Mouse (Mus musculus) megakaryocyte progenitor cell, adult 5-6 weeks (primary cell): Measurements from ENCODE around the gene Snd1. TPM values are rescaled to one million over a fixed set of nuclear protein-coding genes. Genes with fewer than 3 reads are reported as not detected.

Experiments
- ATAC-seq: replicated peaks from 2 replicates; pipeline ENCODE4 v1.8.0; 2016; ENCODE audit warnings: mild to moderate bottlenecking, moderate TSS enrichment, inconsistent platforms; ENCODE audit not compliant: poor library complexity
- total RNA-seq, 2 experiments: library from RNA; stranded (forward) in 1 of 2; stranded (reverse) in 1 of 2; fragments of 157-497, 149-512 nt in 1 of 2; fragments of 200-1000 nt in 1 of 2; gene quantifications; 2 replicates each; pipeline versions ENCODE4 v1.2.3 to v1.2.4; 2015 to 2017

Gene Snd1
- total RNA-seq, 2 experiments from 2014 or later: 85.0 to 177 TPM

- ATAC-seq: no peak
Observed at GRCm38 (mm10) chr6:28687776-28688175, 212.8 kb downstream of the Snd1 start.

GRCm38 (mm10) chr6:28692659-28693058, 217.7 kb downstream of the Snd1 start:
- ATAC-seq: no peak

GRCm38 (mm10) chr6:28697214-28697613, 222.3 kb downstream of the Snd1 start:
- ATAC-seq: no peak

- 0 out of 2 replicates have a peak, but pooled peaks have one; percentile 13 for ATAC-seq
Observed at GRCm38 (mm10) chr6:28704612-28705011, 229.7 kb downstream of the Snd1 start.

- peak; percentile 71 for ATAC-seq
Observed at GRCm38 (mm10) chr6:28705384-28706107, 230.6 kb downstream of the Snd1 start.

GRCm38 (mm10) chr6:28706108-28706975, 231.4 kb downstream of the Snd1 start:
- no peak for ATAC-seq

GRCm38 (mm10) chr6:28706976-28707592, 232.1 kb downstream of the Snd1 start:
- ATAC-seq: peak; percentile 68

GRCm38 (mm10) chr6:28710035-28710434, 235.1 kb downstream of the Snd1 start:
- ATAC-seq: 0 out of 2 replicates have a peak, but pooled peaks have one; percentile 13

- ATAC-seq: 0 out of 2 replicates have a peak, but pooled peaks have one; percentile 34
Observed at GRCm38 (mm10) chr6:28717203-28717844, 242.4 kb downstream of the Snd1 start.

GRCm38 (mm10) chr6:28717845-28718237, 242.9 kb downstream of the Snd1 start:
- no peak for ATAC-seq

GRCm38 (mm10) chr6:28720391-28721171, 245.6 kb downstream of the Snd1 start:
- no peak for ATAC-seq

- ATAC-seq: peak; percentile 86
Observed at GRCm38 (mm10) chr6:28723059-28723458, 248.1 kb downstream of the Snd1 start.

- no peak for ATAC-seq
Observed at GRCm38 (mm10) chr6:28724776-28725175, 249.8 kb downstream of the Snd1 start.

GRCm38 (mm10) chr6:28729236-28729635, 254.3 kb downstream of the Snd1 start:
- no peak for ATAC-seq

- peak; percentile 37; the same call in 1 of the 2 replicates for ATAC-seq
Observed at GRCm38 (mm10) chr6:28729649-28730048, 254.7 kb downstream of the Snd1 start.

- no peak for ATAC-seq
Observed at GRCm38 (mm10) chr6:28731246-28731645, 256.3 kb downstream of the Snd1 start.

- ATAC-seq: no peak
Observed at GRCm38 (mm10) chr6:28733884-28734647, 259.1 kb downstream of the Snd1 start.

- no peak for ATAC-seq
Observed at GRCm38 (mm10) chr6:28735116-28735515, 260.2 kb downstream of the Snd1 start.

- ATAC-seq: no peak
Observed at GRCm38 (mm10) chr6:28736665-28737064, 261.7 kb downstream of the Snd1 start.
